Mouse (Mus musculus) heart, embryonic 11.5 days (tissue): ENCODE measurements around the gene Zfp989. TPM values are rescaled to one million over a fixed set of nuclear protein-coding genes. Genes with fewer than 3 reads are reported as not detected.

Experiments
- polyA plus RNA-seq: library from polyadenylated mRNA; unstranded; fragments of >200 nt; fragmentation: Nextera tagmentation; extraction: Ambion mirVana; gene quantifications from 2 replicates; pipeline ENCODE4 v1.2.1, GENCODE M21; 2014

Gene Zfp989
- polyA plus RNA-seq, 1 experiment from 2014 or later, result not detected

Other genes starting within 250 kb of the Zfp989 start
- gene Gm21411, start 62.4 kb upstream of the Zfp989 start, polyA plus RNA-seq, result not detected in 2 replicates
- gene Rex2, start 49.9 kb downstream of the Zfp989 start, polyA plus RNA-seq, result not detected in 2 replicates
- gene Zfp991, start 160.1 kb downstream of the Zfp989 start, polyA plus RNA-seq, result 7.8 and 8.3 TPM in 2 replicates